Mouse (Mus musculus) Patski (cell line): Measurements from ENCODE around the gene Olfr1388. TPM values are rescaled to one million over a fixed set of nuclear protein-coding genes. Genes with fewer than 3 reads are reported as not detected.
A peak's percentile ranks its signal among the peaks of the same experiment; 100 is the strongest.
"Not testable (repeated sequence)": the region's sequence is repeated elsewhere in the genome, so short reads cannot be mapped to it uniquely, and the experiment has no call there.

Source experiments
- ATAC-seq: fragments of 100-300 bp; one replicate; pipeline ENCODE4 v1.8.0; 2021
- CTCF ChIA-PET: fragments of 350-600 bp; sonication (Branson Sonifier 250); formaldehyde crosslinking; loops from one replicate; lab custom pipeline; 2022; ENCODE audit warnings: inconsistent platforms; lab: Charles Lee
- POLR2A ChIA-PET: fragments of 350-600 bp; sonication (Branson Sonifier 250); formaldehyde crosslinking; loops from one replicate; lab custom pipeline; 2022; ENCODE audit warnings: antibody characterized with exemption, inconsistent platforms; lab: Charles Lee
- DNase-seq: peaks from one replicate; pipeline ENCODE4 v3.0.0-alpha.2; 2011; ENCODE audit warnings: low read depth, low spot score
- H3K27me3 ChIP-seq: fragments of 371-371 bp; one replicate; pipeline ENCODE4 v1.5.1; 2021
- CTCF ChIP-seq: fragments of 100-300 bp; IDR thresholded peaks from one replicate; pipeline ENCODE4 v1.5.1; 2021
- in situ Hi-C: fragments of 300-500 bp; cut with MboI; formaldehyde crosslinking; loops from 3 replicates; pipeline ENCODE4 v1.11.1; 2018; ENCODE audit warnings: low pct_unique_long_range_greater_than_20kb, mixed read lengths
- polyA plus RNA-seq: library from polyadenylated mRNA; unstranded; gene quantifications from one replicate; pipeline ENCODE4 v1.2.3, GENCODE M21; 2021

The Olfr1388 gene
- not detected for polyA plus RNA-seq

DNA sequence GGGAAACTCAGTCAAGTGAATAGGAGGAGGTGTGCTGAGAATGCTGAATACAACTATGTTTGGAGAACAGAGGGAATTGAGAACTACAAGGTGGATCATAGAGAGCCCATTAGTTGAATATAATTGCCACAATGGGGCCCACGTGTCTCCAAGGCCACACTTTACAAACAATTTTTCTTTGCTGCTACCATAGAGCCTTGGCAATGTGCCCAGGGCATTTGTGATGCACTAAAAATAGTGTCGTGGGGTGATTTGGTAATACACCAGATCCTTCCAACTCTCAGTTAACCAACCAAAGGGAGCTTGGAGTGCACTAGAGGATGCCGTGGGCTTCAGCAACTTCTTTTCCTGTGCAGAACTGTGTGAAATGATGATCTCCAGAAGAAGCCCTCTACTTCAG, at the start of gene Olfr1388:
Gene Olfr1388 (plus strand): TSS at position 214 of the 400 bp plus-strand sequence.
- DNase-seq (no peak), ATAC-seq (no peak)
- in situ Hi-C loops = no loop called here
- no peak for TF ChIP-seq CTCF
- H3K27me3 ChIP-seq = no peaks in the 10 kb centered on the region
- ChIA-PET POLR2A (no interaction called here), CTCF (no interaction called here)

DNA sequence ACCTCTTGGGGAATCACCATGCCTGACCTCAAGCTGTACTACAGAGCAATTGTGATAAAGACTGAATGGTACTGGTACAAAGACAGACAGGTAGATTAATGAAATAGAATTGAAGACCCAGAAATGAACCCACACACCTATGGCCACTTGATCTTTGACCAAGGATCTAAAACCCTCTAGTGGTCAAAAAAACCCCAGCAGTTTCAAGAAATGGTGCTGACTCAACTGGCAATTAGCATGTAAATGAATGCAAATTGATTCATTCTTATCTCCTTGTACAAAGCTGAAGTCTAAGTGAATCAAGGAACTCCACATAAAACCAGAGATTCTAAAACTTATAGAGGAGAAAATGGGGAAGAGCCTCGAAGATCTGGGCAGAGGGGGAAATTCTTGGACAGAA, 43.7 kb upstream of the Olfr1388 start:
- ATAC-seq, POLR2A ChIA-PET, DNase-seq, in situ Hi-C loops, H3K27me3 ChIP-seq, CTCF ChIA-PET: not testable (repeated sequence)

DNA sequence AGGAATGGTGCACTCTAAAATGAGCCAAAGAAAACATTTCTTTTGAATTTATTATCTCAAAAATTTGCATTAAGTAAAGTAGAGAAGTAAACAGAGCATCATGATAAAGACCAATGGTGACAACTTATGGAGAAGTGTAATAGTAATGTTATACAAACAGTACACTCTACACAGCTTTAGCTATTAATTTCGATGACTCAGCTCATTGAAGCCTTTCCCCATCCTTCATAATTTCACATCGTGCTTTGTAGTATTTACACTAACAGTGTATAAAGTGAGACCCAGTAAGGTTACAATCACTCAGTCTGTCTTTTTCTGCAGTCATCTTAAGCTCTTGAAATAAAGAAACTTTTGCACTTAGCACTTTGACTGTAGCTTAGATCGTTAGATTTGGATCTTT, 29.6 kb upstream of the Olfr1388 start:
- no peak for ATAC-seq
- in situ Hi-C loops = loop anchor here (5.0 kb wide), 2 partner anchors 119 to 214 kb away; partner anchors contain the start of gene Olfr1392
- ChIA-PET POLR2A (no interaction called here), CTCF (no interaction called here)
- TF ChIP-seq CTCF = no peak
- DNase-seq = no peak
- no peaks in the 10 kb centered on the region for H3K27me3 ChIP-seq

DNA sequence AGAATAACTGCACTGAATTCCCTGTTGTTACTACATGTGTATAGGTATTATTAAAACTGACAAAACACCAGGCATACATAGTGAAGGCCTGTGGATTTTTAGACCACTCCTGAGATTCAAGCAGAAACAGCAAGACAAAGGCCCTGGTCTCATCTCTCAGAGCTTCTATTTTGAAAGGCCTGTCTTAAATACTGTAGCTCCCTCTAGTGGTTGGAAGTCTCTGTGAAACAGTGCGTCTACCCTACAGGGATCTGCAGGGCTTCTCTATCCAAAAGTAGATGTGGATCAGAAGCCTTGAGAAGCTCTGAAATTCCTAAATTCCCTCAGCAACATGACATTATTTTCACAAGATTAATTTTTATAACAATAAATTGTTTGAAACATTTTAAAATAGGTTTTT, 25.9 kb upstream of the Olfr1388 start:
- peak; percentile 84 for ATAC-seq
- peak; percentile 22 for DNase-seq

DNA sequence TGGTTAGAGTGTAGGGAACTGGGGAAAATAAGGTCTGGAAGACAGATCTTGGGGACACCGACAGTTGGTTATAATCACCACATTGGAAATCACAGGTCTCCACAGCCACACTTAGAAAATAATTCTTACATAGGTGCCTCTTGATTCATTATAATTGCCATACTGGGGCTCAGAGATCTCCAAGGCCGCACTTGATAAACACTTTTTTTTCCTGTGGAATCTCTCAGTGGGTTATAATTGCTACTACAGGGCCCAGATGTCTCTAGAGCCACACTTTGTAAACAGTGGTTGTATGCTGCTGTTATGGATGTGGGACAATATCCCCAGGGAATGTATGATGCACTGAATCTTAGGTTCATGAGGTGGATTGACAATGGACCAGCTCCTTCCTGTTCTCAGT, 13.7 kb upstream of the Olfr1388 start, which contains the start of gene Olfr1389:
Gene Olfr1389 (plus strand): TSS at position 301 of the 400 bp plus-strand sequence.
- ChIA-PET CTCF (no interaction called here), POLR2A (no interaction called here)
- no peaks in the 10 kb centered on the region for H3K27me3 ChIP-seq
- in situ Hi-C loops = no loop called here
- TF ChIP-seq CTCF = no peak
- DNase-seq = no peak
- ATAC-seq = no peak

More for the DNA sequence above, 25.9 kb upstream of the Olfr1388 start:
- POLR2A ChIA-PET = no interaction called here
- peak; percentile 65 for TF ChIP-seq CTCF
- H3K27me3 ChIP-seq = no peaks in the 10 kb centered on the region
- CTCF ChIA-PET = interaction anchor here (1.0 to 1.1 kb wide), 3 partner anchors 11 to 74 kb away, joined by 3 to 4 read pairs (median 3); no protein-coding TSS in a partner anchor
- in situ Hi-C loops = no loop called here

DNA sequence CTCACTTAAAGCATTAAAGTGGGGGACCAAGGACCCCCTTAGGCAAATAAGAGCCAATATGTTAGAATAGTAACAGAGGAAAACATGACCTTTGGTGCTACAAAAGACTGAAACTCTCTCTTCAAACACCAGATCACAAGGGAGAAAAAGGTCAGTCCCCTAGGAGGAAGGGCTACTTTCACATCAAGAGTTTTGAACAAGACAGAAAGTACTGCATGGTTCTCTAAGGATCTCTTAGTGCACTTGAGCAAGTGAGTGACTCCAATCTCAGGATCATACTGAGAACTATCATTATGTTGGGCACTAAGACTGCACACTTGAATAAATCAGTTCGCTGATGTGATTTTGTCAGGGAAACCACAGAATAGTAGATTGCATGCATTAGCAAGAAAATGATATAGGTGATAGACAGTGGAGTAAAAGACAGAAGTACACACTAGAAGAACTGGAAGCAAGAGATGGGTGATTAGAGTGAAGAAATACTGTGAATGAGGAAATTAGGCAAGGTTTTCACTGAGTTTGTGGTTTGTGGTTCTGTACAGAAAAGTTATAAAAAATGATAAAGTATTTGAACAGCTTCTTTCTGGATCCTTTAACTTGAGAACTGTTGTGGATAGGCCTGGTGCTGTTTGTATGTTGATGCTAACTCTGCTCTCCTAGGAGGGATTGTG, 11.0 kb upstream of the Olfr1388 start:
- ChIA-PET POLR2A (no interaction called here), CTCF (no interaction called here)
- TF ChIP-seq CTCF = no peak
- in situ Hi-C loops = no loop called here
- no peak for DNase-seq
- no peak for ATAC-seq
- H3K27me3 ChIP-seq = no peaks in the 10 kb centered on the region

DNA sequence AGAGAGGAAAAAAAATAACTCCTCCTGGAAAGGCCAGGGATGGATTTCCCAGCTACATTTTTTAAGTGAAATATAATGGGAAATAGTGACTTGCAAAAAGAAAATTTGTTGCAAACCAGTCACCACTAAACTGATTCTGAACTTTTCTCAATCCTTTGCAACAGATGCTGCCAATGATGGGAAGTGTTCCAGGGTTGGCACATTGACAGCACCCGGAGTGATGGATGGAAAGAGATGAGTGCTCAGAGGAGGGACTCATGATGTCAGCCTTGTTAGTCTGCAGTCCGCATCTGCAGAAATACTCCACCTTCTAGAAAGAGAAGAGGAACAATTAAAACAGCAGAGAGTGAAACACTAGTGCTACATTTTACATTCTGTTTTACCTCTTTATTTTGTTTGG, 6.8 kb upstream of the Olfr1388 start:
- H3K27me3 ChIP-seq = no peaks in the 10 kb centered on the region
- ChIA-PET POLR2A (no interaction called here), CTCF (interaction anchor here (1.7 kb wide), 1 partner anchor 19 kb away, joined by 4 read pairs; no protein-coding TSS in a partner anchor)
- ATAC-seq (no peak), DNase-seq (no peak)
- in situ Hi-C loops = no loop called here
- no peak for TF ChIP-seq CTCF

DNA sequence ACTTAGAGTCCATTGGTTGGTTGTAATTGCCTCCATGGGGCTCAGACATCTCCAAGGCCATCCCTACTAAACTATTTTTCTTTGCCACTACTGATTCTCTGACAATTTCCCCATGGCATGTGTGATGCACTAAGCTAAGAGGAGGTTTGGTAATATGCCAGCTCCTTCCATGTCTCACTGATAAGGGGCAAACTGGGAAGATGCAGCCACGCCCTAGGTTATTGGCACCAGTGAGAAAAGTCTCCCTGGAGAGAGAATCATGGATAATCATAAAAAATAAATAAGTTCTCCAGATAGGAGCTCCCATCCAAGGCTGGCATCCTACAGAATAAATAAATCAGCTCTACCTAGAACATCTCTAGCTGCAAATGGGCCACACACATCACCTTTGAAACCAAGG, 18.6 kb downstream of the Olfr1388 start, which contains the start of gene Olfr1387:
Gene Olfr1387 (plus strand): TSS at position 301 of the 400 bp plus-strand sequence.
- TF ChIP-seq CTCF = no peak
- no peak for DNase-seq
- ChIA-PET CTCF (no interaction called here), POLR2A (no interaction called here)
- peaks cover 4% of the 10 kb centered on the region for H3K27me3 ChIP-seq
- in situ Hi-C loops = no loop called here
- ATAC-seq = no peak

DNA sequence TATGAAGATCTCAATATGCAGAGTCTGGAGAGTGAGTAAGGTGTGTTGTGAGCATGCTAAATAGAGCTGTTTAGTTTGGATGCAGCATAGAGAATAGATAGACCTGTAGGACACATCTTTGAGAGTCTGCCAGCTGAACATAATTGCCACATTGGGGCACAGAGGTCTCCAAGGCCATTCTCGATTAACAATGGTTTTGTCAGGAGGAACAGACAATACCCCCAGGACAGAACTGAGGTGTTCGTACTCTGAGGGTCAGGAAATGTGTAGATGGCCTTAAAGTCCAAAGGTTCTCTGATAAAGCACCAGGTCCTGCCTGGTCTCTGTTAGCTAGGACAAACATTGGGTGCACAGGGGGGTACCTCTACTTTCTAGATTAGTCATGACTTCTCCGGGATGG, 28.3 kb downstream of the Olfr1388 start, which contains the start of gene Olfr1386:
Gene Olfr1386 (plus strand): TSS at position 301 of the 400 bp plus-strand sequence.
- ATAC-seq, DNase-seq, in situ Hi-C loops, CTCF ChIA-PET, POLR2A ChIA-PET: not testable (repeated sequence)
- H3K27me3 ChIP-seq = peaks cover 13% of the 10 kb centered on the region

DNA sequence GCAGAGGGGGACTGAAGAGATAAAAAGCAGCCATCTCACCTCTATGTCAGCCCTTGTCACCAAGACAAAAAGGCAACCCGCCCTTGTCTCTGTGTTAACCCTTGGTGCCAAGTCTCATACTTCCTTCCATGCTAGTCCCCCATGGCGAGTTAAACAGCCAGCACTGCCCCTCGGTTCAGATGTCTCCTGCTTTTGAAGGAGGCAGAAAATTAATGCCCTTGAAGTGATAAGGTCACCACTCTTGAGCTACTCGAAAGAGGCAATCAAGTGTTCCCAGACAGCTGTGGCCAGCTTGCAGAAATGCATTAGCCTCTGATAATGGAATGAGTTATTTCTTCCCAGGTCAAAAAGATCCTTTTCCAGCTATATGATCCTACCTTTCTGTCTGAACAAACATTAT, 49.5 kb downstream of the Olfr1388 start:
- no peak for TF ChIP-seq CTCF
- no peaks in the 10 kb centered on the region for H3K27me3 ChIP-seq
- POLR2A ChIA-PET = no interaction called here
- no peak for DNase-seq
- in situ Hi-C loops = no loop called here
- no peak for ATAC-seq
- CTCF ChIA-PET = no interaction called here

DNA sequence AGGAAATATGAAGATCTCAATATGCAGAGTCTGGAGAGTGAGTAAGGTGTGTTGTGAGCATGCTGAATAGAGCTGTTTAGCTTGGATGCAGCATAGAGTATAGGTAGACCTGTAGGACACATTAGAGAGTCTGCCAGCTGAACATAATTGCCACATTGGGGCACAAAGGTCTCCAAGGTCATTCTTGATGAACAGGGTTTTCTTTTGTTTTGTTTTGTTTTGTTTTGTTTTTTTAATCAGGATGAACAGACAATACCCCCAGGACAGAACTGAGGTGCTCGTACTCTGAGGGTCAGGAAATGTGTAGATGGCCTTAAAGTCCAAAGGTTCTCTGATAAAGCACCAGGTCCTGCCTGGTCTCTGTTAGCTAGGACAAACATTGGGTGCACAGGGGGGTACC, 52.3 kb downstream of the Olfr1388 start, which contains the start of gene Olfr1385:
Gene Olfr1385 (plus strand): TSS at position 301 of the 400 bp plus-strand sequence.
- POLR2A ChIA-PET, CTCF ChIA-PET, in situ Hi-C loops: not testable (repeated sequence)

More for the DNA sequence above, 52.3 kb downstream of the Olfr1388 start, which contains the start of gene Olfr1385:
- not testable (repeated sequence) for H3K27me3 ChIP-seq, DNase-seq, ATAC-seq

Other genes starting within 250 kb of the Olfr1388 start
- not detected for gene Btnl9, start 249.5 kb upstream of the Olfr1388 start, polyA plus RNA-seq
- 31.9 TPM for gene Zfp62, start 233.3 kb upstream of the Olfr1388 start, polyA plus RNA-seq
- 81.9 TPM for gene Mgat1, start 192.4 kb upstream of the Olfr1388 start, polyA plus RNA-seq
- gene Olfr1393, start 158.3 kb upstream of the Olfr1388 start, polyA plus RNA-seq = 0.04 TPM
- 0.14 TPM for gene Olfr1392, start 151.3 kb upstream of the Olfr1388 start, polyA plus RNA-seq
- 0.08 TPM for gene Olfr10, start 131.9 kb upstream of the Olfr1388 start, polyA plus RNA-seq
- not detected for gene Olfr1391, start 113.9 kb upstream of the Olfr1388 start, polyA plus RNA-seq
- gene Olfr1390, start 101.4 kb upstream of the Olfr1388 start, polyA plus RNA-seq = not detected
- gene Olfr1389, start 13.6 kb upstream of the Olfr1388 start, polyA plus RNA-seq = not detected
- not detected for gene Olfr1387, start 18.7 kb downstream of the Olfr1388 start, polyA plus RNA-seq
- not detected for gene Olfr1386, start 28.4 kb downstream of the Olfr1388 start, polyA plus RNA-seq
- gene Olfr1385, start 52.4 kb downstream of the Olfr1388 start, polyA plus RNA-seq = not detected
- 0.26 TPM for gene Olfr1384, start 70.1 kb downstream of the Olfr1388 start, polyA plus RNA-seq
- 0.45 TPM for gene Olfr1383, start 83.0 kb downstream of the Olfr1388 start, polyA plus RNA-seq
- gene Olfr1382, start 91.6 kb downstream of the Olfr1388 start, polyA plus RNA-seq = not detected
- gene Olfr1381, start 106.8 kb downstream of the Olfr1388 start, polyA plus RNA-seq = not detected
- gene Olfr1380, start 120.3 kb downstream of the Olfr1388 start, polyA plus RNA-seq = not detected
- 10.6 TPM for gene Flt4, start 172.6 kb downstream of the Olfr1388 start, polyA plus RNA-seq
- gene Scgb3a1, start 227.0 kb downstream of the Olfr1388 start, polyA plus RNA-seq = not detected